Mouse (Mus musculus) embryo, embryonic 9.5 days (tissue): ENCODE results near the gene Wasf2.
A peak's percentile ranks its signal among the peaks of the same experiment; 100 is the strongest.
"Not testable (repeated sequence)": the region's sequence is repeated elsewhere in the genome, so short reads cannot be mapped to it uniquely, and the experiment has no call there.

Experiments
- DNase-seq: peaks from one replicate; pipeline ENCODE4 v3.0.0-alpha.2; 2017; ENCODE audit errors: extremely low spot score

Gene Wasf2

DNA sequence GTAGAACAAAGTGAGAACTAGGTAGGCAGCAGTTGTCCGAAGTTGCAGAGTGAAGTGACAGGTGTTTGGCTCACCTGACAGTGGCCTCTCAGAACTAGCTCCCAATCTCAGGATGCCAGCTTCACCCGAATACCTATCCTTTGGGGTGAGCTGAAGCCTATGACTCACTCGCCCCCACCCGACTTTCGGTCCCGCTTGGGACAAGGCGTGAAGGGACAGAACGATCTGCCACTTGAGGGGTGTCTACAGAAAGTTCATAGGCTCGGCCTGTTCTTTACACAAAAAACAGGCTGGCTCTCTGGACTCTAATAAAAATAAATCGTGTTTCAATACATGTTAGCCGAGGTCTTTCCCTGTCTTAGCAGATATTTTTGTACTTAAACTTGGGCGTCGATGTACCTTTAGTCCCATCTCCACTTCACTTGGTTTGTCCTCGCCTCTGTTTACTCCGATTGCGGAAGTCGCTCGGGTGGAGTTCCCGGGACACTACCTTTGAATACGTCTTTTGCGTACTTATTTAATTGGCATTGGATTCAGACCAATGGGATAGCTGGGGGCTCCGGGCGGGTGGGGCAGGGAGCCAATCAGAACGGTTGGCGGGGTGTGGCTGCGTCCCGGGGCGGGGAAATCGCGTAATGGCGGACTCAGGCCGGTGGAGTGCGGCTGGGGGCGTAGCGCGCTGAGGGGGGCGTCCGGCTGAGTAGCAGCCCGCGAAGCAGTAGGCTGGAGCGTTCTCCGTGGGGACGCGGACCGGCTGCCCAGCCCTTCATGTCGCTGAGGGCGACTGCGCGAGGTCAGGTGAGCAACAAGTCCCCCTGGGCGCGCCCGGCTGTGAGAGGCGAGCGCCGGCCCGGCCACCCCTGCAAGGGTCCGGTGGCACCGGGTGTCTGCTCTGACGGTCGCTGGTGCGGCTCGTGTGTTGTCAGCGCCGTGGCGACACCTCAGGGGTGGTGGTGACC is at the start of gene Wasf2:
Gene Wasf2, plus strand, starts transcription at position 575 of the 959 bp plus-strand sequence.
- peak; percentile 97 for DNase-seq

- no peak for DNase-seq
Observed at GRCm38 (mm10) chr4:133080862-133081261, 49.4 kb upstream of the Wasf2 start.

DNA sequence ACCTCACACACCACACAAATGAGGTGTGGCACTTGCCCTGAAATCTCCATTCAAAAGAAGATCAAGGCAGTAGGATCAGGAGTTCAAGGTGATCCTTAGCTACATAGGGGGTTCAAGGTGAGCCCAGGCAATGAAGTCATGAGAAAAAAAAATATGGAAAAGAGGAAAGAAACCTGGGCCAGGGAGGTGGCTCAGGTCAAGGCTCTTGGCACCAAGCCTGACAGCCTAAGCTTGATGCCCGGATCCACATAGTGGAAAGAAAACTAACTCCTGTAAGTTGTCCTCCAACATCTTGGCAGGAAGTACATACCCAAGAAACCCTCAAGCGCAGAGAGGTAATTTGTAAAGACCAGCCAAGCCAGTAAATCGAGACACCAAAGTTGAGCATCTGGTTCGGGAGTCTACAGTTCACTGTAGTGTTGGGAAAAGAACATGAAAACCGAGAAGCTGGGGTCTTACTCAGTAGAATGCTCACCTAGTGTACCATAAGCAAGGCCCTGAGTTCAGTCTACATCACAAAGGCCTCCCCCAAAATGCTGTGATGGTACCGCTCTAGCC is 48.0 kb upstream of the Wasf2 start:
- DNase-seq: no peak

GRCm38 (mm10) chr4:133083991-133084861 is 46.1 kb upstream of the Wasf2 start:
- DNase-seq: no peak

GRCm38 (mm10) chr4:133085011-133085782 is 45.1 kb upstream of the Wasf2 start:
- no peak for DNase-seq

- peak; percentile 56 for DNase-seq
Observed at GRCm38 (mm10) chr4:133085783-133086342, 44.4 kb upstream of the Wasf2 start.

DNA sequence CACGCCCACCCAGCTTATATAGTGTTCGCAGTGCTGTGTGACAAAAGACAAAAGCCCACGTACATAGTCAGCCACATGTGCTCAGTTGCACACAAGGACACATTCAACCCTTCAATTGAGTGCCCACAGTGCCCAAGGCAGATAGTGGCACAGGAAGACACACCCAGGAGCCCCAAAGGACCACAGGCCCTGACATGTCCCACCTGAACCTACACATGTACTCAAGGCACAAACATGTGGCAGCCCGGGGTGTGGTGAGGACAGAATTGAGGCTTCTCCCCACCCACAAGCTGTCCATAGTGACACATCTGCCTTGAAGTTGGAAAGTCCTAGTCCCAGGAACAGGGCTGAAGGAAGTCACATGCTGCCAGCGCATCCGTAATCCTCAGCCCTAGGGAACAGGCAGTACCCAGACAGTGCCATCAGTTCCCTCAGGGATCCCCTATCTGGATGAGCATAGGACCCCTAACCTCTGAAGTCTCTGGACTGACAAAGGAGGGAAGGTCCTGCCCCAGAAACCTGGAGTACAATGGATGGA is 43.1 kb upstream of the Wasf2 start:
- no peak for DNase-seq

GRCm38 (mm10) chr4:133087835-133088234 is 42.5 kb upstream of the Wasf2 start:
- no peak for DNase-seq

DNA sequence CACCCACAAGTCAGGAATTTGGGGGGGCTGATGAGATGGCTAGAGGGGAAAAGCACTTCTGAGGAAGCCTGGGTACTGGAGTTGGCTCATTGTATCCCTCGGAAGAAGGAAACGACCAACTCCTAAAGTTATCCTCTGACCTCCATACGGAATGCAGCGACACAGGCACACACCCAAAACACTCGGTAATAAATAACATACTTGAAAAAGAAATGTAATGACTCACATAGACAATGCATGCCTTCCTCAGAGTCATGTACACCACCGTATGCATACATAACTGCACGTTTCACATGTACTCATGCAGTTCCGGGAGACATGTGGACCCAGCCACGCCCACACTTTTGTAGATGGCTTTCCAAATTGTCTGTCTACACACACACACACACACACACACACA is 41.0 kb upstream of the Wasf2 start:
- DNase-seq: no peak

- DNase-seq: no peak
Observed at GRCm38 (mm10) chr4:133089802-133090201, 40.5 kb upstream of the Wasf2 start.

- DNase-seq: no peak
Observed at GRCm38 (mm10) chr4:133090276-133090719, 40.0 kb upstream of the Wasf2 start.

DNA sequence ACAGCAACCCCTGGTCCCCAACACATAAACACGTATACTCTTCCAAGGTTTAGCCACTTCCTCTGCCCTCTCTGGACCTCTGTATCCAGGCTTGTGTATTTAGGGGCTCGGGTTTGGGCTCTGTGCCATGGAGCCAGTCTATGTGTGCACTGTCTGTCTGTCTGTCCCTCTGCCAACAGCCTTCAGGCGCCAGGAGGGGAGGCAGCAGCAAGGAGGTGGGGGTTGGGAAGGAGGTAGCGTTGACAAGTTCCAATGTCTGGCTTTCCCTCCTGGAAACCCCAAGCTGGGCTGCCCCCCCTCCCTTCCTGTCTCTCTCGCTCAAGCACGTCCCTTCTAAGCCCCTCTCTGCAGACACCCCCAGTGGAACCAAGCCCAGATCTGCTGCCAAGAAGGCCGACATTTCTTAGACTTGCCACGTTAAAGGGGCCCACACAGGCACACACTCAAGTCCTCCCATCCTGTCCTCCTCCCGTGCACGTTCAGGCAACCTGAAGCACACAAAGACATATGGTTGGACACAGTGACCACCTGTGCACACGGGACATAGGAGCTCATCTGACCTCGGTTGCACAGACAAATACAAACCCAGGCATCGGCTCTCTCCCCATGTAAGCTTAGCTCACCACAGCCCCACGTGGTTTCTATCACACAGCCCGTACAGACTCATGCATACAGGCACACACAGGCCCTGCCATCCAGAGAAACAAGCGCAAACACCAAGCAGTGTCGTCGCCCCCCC is 39.4 kb upstream of the Wasf2 start:
- no peak for DNase-seq

DNA sequence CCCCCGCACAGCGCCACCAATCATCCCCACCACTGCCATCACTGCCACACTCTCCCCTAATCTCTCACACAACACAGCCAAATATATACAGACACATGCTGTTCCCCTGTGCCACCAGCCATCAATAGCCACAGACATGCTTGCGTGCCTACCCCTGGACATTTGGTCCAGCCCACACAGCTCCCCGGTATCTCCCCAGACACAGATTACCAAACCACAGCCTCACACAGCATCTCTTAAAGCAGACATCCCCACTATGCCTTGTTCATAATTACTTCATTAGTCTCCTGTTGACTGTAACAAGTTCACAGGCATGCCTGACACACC is 38.9 kb upstream of the Wasf2 start:
- no peak for DNase-seq

DNA sequence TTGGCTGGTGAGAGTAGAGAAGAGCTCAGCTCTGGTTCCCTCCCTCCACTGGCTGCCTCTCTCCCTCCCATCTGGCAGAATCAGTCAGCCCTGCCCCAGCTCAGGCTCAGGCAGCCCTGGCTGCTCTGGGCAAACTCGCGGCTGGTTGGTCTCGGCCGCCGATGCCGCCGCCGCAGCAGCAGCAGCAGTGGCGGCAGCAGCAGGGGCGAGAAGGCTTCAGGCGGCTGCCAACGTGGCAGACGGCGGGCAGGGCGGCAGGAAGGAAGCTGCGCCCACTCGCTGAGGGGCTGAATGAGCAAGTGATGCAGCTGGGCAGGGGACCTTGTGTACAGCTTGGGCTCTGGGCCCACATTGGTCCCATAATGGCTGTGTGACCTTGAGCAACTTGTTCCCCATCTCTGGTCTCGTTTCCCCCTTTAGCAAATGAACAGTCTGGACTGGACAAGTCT is 37.8 kb upstream of the Wasf2 start:
- no peak for DNase-seq

DNA sequence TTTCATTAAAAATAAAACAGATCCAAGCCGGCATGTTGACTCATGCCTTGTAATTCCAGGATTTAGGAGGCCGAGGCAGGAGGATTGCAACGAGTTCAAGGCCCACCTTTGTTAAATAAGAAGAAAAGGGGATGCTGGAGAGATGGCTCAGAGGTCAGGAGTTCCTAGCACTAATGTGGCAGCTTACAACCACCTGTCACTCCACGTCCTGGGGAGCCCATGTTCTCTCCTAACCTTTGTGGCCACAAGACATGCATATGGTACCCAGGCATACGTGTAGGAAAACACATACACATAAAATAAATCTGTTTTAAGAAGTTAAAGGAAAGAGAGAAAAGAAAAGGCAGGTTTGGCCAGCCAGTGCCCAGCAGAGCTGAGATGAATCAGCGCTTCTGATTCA is 37.2 kb upstream of the Wasf2 start:
- no peak for DNase-seq

GRCm38 (mm10) chr4:133093481-133094033 is 36.7 kb upstream of the Wasf2 start:
- no peak for DNase-seq

DNA sequence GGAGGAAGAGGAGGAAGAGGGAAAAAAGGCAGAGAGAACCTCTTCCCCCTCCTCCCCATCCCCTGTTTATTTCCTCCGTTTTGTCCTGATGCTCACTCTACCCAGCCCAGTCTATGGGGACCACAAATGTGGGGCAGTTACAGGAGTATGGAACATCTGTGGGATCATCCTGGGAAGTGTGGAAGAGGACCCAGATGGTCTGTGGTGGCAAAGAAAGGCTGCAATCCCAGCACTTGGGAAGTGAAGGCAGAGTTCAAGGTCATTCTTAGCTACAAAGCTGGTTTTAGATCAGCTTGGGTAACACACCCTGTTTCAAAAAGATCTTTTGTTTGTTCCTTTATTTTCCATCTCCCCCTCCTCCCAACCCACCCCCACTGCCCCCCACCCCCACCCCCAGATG is 36.0 kb upstream of the Wasf2 start:
- DNase-seq: no peak

DNA sequence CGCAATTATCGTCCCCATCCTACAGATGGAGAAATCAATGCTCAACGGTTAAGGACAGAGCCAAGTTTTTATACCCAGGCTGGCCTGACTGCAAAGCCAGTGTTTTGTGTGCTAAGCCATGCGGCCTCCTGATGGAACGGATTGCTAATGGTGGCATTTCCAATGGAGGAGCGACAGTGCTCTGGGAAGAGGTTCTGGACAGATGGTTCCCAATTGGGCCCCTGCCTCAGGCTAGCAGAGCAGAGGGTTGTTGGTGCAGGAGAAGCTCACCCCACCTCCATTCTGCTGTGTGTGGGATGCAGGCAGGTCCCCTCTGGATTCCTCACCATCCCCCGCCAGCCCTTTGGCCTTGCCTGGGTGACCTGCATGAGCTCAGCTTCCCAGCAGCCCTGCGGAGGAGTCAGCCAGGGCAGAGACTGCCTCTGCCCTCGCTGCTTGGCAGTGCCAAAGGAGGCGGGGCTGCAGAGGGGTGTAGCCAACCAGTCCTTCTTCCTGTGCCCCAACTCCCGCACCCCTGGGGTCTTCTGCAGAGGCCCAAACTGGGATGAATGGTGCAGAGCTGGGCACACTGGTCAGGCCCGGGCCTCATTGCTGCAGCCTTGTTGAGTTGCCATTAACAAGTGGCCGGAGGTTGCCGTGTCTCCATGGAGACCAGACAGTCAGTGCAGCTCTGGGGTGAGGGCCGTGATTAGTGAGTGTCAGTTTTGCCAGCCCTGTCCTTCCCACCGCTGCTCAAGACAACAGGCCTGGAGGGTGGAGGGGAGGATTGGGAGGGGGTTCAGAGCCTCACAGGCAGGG is 35.2 kb upstream of the Wasf2 start:
- DNase-seq: peak; percentile 80

GRCm38 (mm10) chr4:133095734-133096065 is 34.6 kb upstream of the Wasf2 start:
- not testable (repeated sequence) for DNase-seq
